In genomic region chr5:38560586-38561425, GRCm38 (mm10) we compare ENCODE assay signal across 7 mouse cellular contexts. TPM values are rescaled to one million over a fixed set of nuclear protein-coding genes. Genes with fewer than 3 reads are reported as not detected.
DNase-seq lines count a peak whose midpoint lies in the region; ATAC-seq and TF ChIP-seq lines count a peak whose summit lies in the region.

No protein-coding gene starts in this region.

- H3K79me2 ChIP-seq in MEL (ENCODE audit: control insufficient read depth, insufficient read depth, low read length, poor library complexity) = peaks cover 43% of the 10 kb centered on the region

- H3K4me1 ChIP-seq in MEL (ENCODE audit: control insufficient read depth in 1 of 2, insufficient read depth in 2 of 2, low read length in 2 of 2) = peaks cover 6 to 13% of the 10 kb centered on the region in 2 experiments; a peak in 3 of 4 replicates
- peaks cover 44% of the 10 kb centered on the region for H3K4me1 ChIP-seq in heart, embryonic 16.5 days (ENCODE audit: control insufficient read depth, insufficient read depth, low read length)

- no peaks in the 10 kb centered on the region for H3K9me3 ChIP-seq in MEL (replicated peaks; ENCODE audit: insufficient read depth, low read length)
- no peaks in the 10 kb centered on the region for H3K9me3 ChIP-seq in heart, embryonic 16.5 days (replicated peaks; ENCODE audit: control insufficient read depth, low read length)

- H3K4me3 ChIP-seq in MEL (ENCODE audit: control insufficient read depth in 1 of 2, insufficient read depth in 1 of 2, low read depth in 2 of 2, low read length in 2 of 2) = peak overlapping the region; percentile 67 to 83
- peak overlapping the region; percentile 93 for H3K4me3 ChIP-seq in heart, embryonic 16.5 days (ENCODE audit: low read length)

- peak overlapping the region; percentile 96 for H3K9ac ChIP-seq in MEL (ENCODE audit: control insufficient read depth, low read depth, low read length, poor library complexity, severe bottlenecking)
- peak overlapping the region; percentile 98 for H3K9ac ChIP-seq in heart, embryonic 16.5 days (ENCODE audit: low read length)

- WGBS in heart, embryonic 16.5 days = under 1% methylated on average over 41 of the region's 41 CpGs

- no peak for TF ChIP-seq EP300 in MEL (IDR thresholded peaks at IDR 0.05; ENCODE audit: low read depth in 1 of 2, low read length in 2 of 2)

- peaks cover 8 to 11% of the 10 kb centered on the region in 2 experiments for H3K36me3 ChIP-seq in MEL (ENCODE audit: control insufficient read depth in 1 of 2, insufficient read depth in 2 of 2, low read length in 2 of 2)
- H3K36me3 ChIP-seq in heart, embryonic 16.5 days (ENCODE audit: control insufficient read depth, insufficient read depth) = peaks cover 26% of the 10 kb centered on the region

- no peak for TF ChIP-seq RAD21 in MEL (IDR thresholded peaks at IDR 0.05; ENCODE audit: low read depth, low read length)

- peak; percentile 85 for DNase-seq in MEL (ENCODE audit: low read depth, low spot score)
- peak; percentile 47 for DNase-seq in brain, adult 2 months (ENCODE audit: low read depth, low spot score)
- DNase-seq in kidney, postnatal 14 days = peak; percentile 76
- DNase-seq in lung, postnatal 10 days = peak; percentile 57
- DNase-seq in retina, postnatal 1 day = peak; percentile 48

- H3K27ac ChIP-seq in MEL (ENCODE audit: control insufficient read depth, low read depth, low read length) = peak overlapping the region; percentile 72
- H3K27ac ChIP-seq in heart, embryonic 16.5 days (ENCODE audit: low read length) = peak overlapping the region; percentile 95

- ATAC-seq in erythroblast, adult 5-6 weeks (replicated peaks; ENCODE audit: low FRiP score, poor library complexity, severe bottlenecking) = peak; percentile 50; the same call in 1 of the 2 replicates
- ATAC-seq in heart, embryonic 16.5 days (replicated peaks; ENCODE audit: extremely low read depth, insufficient read depth, low FRiP score) = peak; percentile 21

- peak; percentile 3 to 40; a peak in 2 of 4 replicates for TF ChIP-seq POLR2A in MEL (IDR thresholded peaks at IDR 0.05; ENCODE audit: control insufficient read depth in 1 of 2, insufficient read depth in 1 of 2, low read depth in 1 of 2, low read length in 2 of 2, poor library complexity in 1 of 2)

- TF ChIP-seq CTCF in MEL (IDR thresholded peaks at IDR 0.05 in 2 of 3, conservative IDR thresholded peaks at IDR 0.05 in 1 of 3; ENCODE audit: control insufficient read depth in 1 of 3, insufficient read depth in 1 of 3, low read depth in 2 of 3, low read length in 3 of 3, poor library complexity in 1 of 3, severe bottlenecking in 1 of 3) = no peak

- H3K27me3 ChIP-seq in MEL (ENCODE audit: control insufficient read depth in 1 of 2, insufficient read depth in 2 of 2, low read length in 2 of 2) = no peaks in the 10 kb centered on the region
- no peaks in the 10 kb centered on the region for H3K27me3 ChIP-seq in heart, embryonic 16.5 days (ENCODE audit: control insufficient read depth, insufficient read depth, low read length)

- H3K4me2 ChIP-seq in heart, embryonic 16.5 days (ENCODE audit: low read depth, low read length) = peak overlapping the region; percentile 91

TF ChIP-seq in MEL, 35 proteins besides CTCF, POLR2A, EP300 and RAD21:
- TF ChIP-seq MAZ (IDR thresholded peaks at IDR 0.05; ENCODE audit: low read depth, low read length) (peak; percentile 42; the same call in 1 of the 2 replicates), TAL1 (IDR thresholded peaks at IDR 0.05; ENCODE audit: low read length) (no peak), ZC3H11A (IDR thresholded peaks at IDR 0.05; ENCODE audit: low read depth, low read length) (no peak), TBP (IDR thresholded peaks at IDR 0.05; ENCODE audit: low read depth, low read length) (0 out of 2 replicates have a peak, but pooled peaks have one; percentile 12), KAT2A (conservative IDR thresholded peaks at IDR 0.05; ENCODE audit: low read depth, low read length) (no peak), BHLHE40 (IDR thresholded peaks at IDR 0.05; ENCODE audit: borderline replicate concordance, low read depth, low read length) (no peak), USF2 (IDR thresholded peaks at IDR 0.05; ENCODE audit: borderline replicate concordance in 1 of 2, insufficient read depth in 1 of 2, low read depth in 1 of 2, low read length in 2 of 2) (no peak), SIN3A (IDR thresholded peaks at IDR 0.05; ENCODE audit: low read length) (peak; percentile 63; the same call in 1 of the 2 replicates), TCF12 (IDR thresholded peaks at IDR 0.05; ENCODE audit: low read depth, low read length) (0 out of 2 replicates have a peak, but pooled peaks have one; percentile 3), NELFE (IDR thresholded peaks at IDR 0.05; ENCODE audit: low read depth, low read length) (peak; percentile 46; the same call in 1 of the 2 replicates), HCFC1 (IDR thresholded peaks at IDR 0.05; ENCODE audit: low read depth, low read length) (no peak; the same call in 1 of the 2 replicates), GATA1 (IDR thresholded peaks at IDR 0.05; ENCODE audit: low read depth, low read length) (no peak), GABPA (IDR thresholded peaks at IDR 0.05; ENCODE audit: low read depth, low read length) (no peak), ZNF384 (IDR thresholded peaks at IDR 0.05; ENCODE audit: low read depth, low read length) (no peak), RCOR1 (IDR thresholded peaks at IDR 0.05; ENCODE audit: low read depth, low read length) (no peak), ELF1 (IDR thresholded peaks at IDR 0.05; ENCODE audit: low read depth, low read length) (peak; percentile 50), USF1 (IDR thresholded peaks at IDR 0.05; ENCODE audit: low read depth, low read length) (no peak), JUND (IDR thresholded peaks at IDR 0.05; ENCODE audit: low read depth, low read length) (no peak), MXI1 (IDR thresholded peaks at IDR 0.05; ENCODE audit: low read depth, low read length) (peak; percentile 63), MYB (IDR thresholded peaks at IDR 0.05; ENCODE audit: low read depth, low read length) (0 out of 2 replicates have a peak, but pooled peaks have one; percentile 16), SMC3 (IDR thresholded peaks at IDR 0.05; ENCODE audit: low read depth, low read length) (peak; percentile 7; the same call in 1 of the 2 replicates), MYC (IDR thresholded peaks at IDR 0.05; ENCODE audit: low read depth, low read length) (no peak)

RNA-seq across cellular contexts. Expression of gene Wdr1, which starts 2.2 kb away (rescaled TPM):
- 174 and 176 TPM in 2 replicates for total RNA-seq in MEL (2012; rRNA removed)
- polyA plus RNA-seq in MEL (2012; ENCODE audit: insufficient read depth in 1 of 2, insufficient read length in 2 of 2, low read depth in 1 of 2, low replicate concordance in 2 of 2, missing spikeins in 1 of 2) = 100 to 1,000 TPM in 1 of 2 experiments, not detected in 1; 144 TPM
- total RNA-seq in erythroblast, adult 5-6 weeks (2015; ENCODE audit: low replicate concordance) = 55.7 and 64.4 TPM in 2 replicates
- total RNA-seq in erythroblast, adult 5-6 weeks (2017; ENCODE audit: low replicate concordance) = 57.0 and 75.8 TPM in 2 replicates
- polyA plus RNA-seq in heart, embryonic 16.5 days (2015; fragmentation: Nextera tagmentation; extraction: Ambion mirVana) = 241 and 256 TPM in 2 replicates

RNA-seq across cellular contexts. Expression of gene Slc2a9, which starts 57.9 kb away (rescaled TPM):
- total RNA-seq in MEL (2012; rRNA removed) = 1.1 and 2.3 TPM in 2 replicates
- 1 to 10 TPM in 1 of 2 experiments, not detected in 1; 4.2 TPM for polyA plus RNA-seq in MEL (2012; ENCODE audit: insufficient read depth in 1 of 2, insufficient read length in 2 of 2, low read depth in 1 of 2, low replicate concordance in 2 of 2, missing spikeins in 1 of 2)
- 3.8 TPM in 1 of 2 replicates, not detected in the other for total RNA-seq in erythroblast, adult 5-6 weeks (2015; ENCODE audit: low replicate concordance)
- 0.51 and 0.84 TPM in 2 replicates for total RNA-seq in erythroblast, adult 5-6 weeks (2017; ENCODE audit: low replicate concordance)
- polyA plus RNA-seq in heart, embryonic 16.5 days (2015; fragmentation: Nextera tagmentation; extraction: Ambion mirVana) = 0.62 and 0.64 TPM in 2 replicates

Comparison
In these comparisons a context has a peak if more than half of its experiments do, and no peak if none do; other contexts are left out.
1. Peak in every context shown above with its lines: DNase-seq, ATAC-seq, H3K4me3 ChIP-seq and H3K27ac ChIP-seq.